In the genomic region with DNA sequence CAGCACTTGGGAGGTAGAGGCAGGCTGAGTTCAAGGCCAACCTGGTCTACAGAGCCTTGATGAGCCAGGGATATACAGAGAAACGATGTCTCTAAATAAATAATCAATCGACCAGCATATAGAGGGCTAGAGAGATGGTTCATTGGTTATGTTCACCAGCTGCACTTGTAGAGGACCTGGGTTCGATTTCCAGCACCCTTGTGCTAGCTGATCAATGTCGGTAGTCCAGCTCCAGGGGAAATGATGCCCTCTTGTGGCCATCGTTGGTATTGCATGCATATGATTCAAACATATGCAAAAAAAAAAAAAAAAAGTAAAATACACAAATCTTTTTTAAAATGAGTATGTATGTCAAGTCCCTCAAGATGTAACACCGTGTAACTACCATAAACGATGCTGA, we compare ENCODE assay signal across 10 mouse cellular contexts. TPM values are rescaled to one million over a fixed set of nuclear protein-coding genes. Genes with fewer than 3 reads are reported as not detected.
A peak's percentile ranks its signal among the peaks of the same experiment; 100 is the strongest.
DNase-seq lines count a peak whose midpoint lies in the region; ATAC-seq and TF ChIP-seq lines count a peak whose summit lies in the region.
"Had no signal": no experiment of that assay in that cellular context is flagged by ENCODE, and none has a peak within 500 bp of the region (broad histone marks: within the 10 kb centered on the region; RNA-seq: fewer than 3 reads in every experiment).

No protein-coding gene starts in this region.

- peak overlapping the region; percentile 83 for H3K4me3 ChIP-seq in cortical plate, adult 2 months (ENCODE audit: insufficient read depth, low read length)
- H3K4me3 ChIP-seq in heart, embryonic 15.5 days = peak overlapping the region; percentile 72
- peak overlapping the region; percentile 84 for H3K4me3 ChIP-seq in midbrain, embryonic 11.5 days (ENCODE audit: low read depth, low read length)
- no peak overlapping the region for H3K4me3 ChIP-seq in stomach, postnatal 0 days (ENCODE audit: low read depth, low read length)

- ATAC-seq in heart, embryonic 15.5 days (replicated peaks; ENCODE audit: insufficient number of reproducible peaks, insufficient read depth, low FRiP score, low read depth) = no peak
- ATAC-seq in midbrain, embryonic 11.5 days (ENCODE audit: low FRiP score) = no peak
- no peak for ATAC-seq in stomach, postnatal 0 days (ENCODE audit: low FRiP score, low TSS enrichment)

- peak; percentile 67 for TF ChIP-seq CTCF in cortical plate, adult 2 months (IDR thresholded peaks at IDR 0.05; ENCODE audit: extremely low read depth, insufficient read depth, low read length)
- peak; percentile 82 for TF ChIP-seq CTCF in stomach, postnatal 0 days (IDR thresholded peaks at IDR 0.05; ENCODE audit: low read depth)

- 0 out of 2 replicates have a peak, but pooled peaks cover 5% of the 10 kb centered on the region for H3K27me3 ChIP-seq in heart, embryonic 15.5 days
- no peaks in the 10 kb centered on the region for H3K27me3 ChIP-seq in midbrain, embryonic 11.5 days (ENCODE audit: control insufficient read depth, insufficient read depth, low read length)
- no peaks in the 10 kb centered on the region for H3K27me3 ChIP-seq in stomach, postnatal 0 days (ENCODE audit: control insufficient read depth, insufficient read depth, low read length)

- no peak for TF ChIP-seq POLR2A in cortical plate, adult 2 months (IDR thresholded peaks at IDR 0.05; ENCODE audit: extremely low read depth, insufficient read depth, low read length)

- H3K27ac ChIP-seq in cortical plate, adult 2 months (ENCODE audit: insufficient read depth, low read length) = peak overlapping the region; percentile 96
- H3K27ac ChIP-seq in heart, embryonic 15.5 days = no peak overlapping the region
- H3K27ac ChIP-seq in midbrain, embryonic 11.5 days (ENCODE audit: low read depth, low read length) = no peak overlapping the region
- H3K27ac ChIP-seq in stomach, postnatal 0 days (replicated peaks) = peak overlapping the region; percentile 92; the same call in 1 of the 2 replicates

- H3K4me1 ChIP-seq in cortical plate, adult 2 months (ENCODE audit: control insufficient read depth, insufficient read depth, low read length) = no peaks in the 10 kb centered on the region
- peaks cover 14% of the 10 kb centered on the region; the same call in 1 of the 2 replicates for H3K4me1 ChIP-seq in heart, embryonic 15.5 days (replicated peaks)
- peaks cover 2% of the 10 kb centered on the region; the same call in 1 of the 2 replicates for H3K4me1 ChIP-seq in midbrain, embryonic 11.5 days (ENCODE audit: control insufficient read depth, insufficient read depth, low read length)
- no peaks in the 10 kb centered on the region for H3K4me1 ChIP-seq in stomach, postnatal 0 days (replicated peaks; ENCODE audit: control insufficient read depth, insufficient read depth)

- H3K9me3 ChIP-seq in heart, embryonic 15.5 days (replicated peaks) = no peaks in the 10 kb centered on the region
- no peaks in the 10 kb centered on the region for H3K9me3 ChIP-seq in midbrain, embryonic 11.5 days (ENCODE audit: control insufficient read depth, low read length)
- no peaks in the 10 kb centered on the region for H3K9me3 ChIP-seq in stomach, postnatal 0 days (ENCODE audit: control insufficient read depth, low read length)

- peak overlapping the region; percentile 94 for H3K4me2 ChIP-seq in heart, embryonic 15.5 days
- no peak overlapping the region for H3K4me2 ChIP-seq in midbrain, embryonic 11.5 days
- no peak overlapping the region; the same call in 1 of the 2 replicates for H3K4me2 ChIP-seq in stomach, postnatal 0 days (replicated peaks; ENCODE audit: low read depth)

- TF ChIP-seq EP300 in stomach, postnatal 0 days (optimal IDR thresholded peaks at IDR 0.05) = no peak

- H3K9ac ChIP-seq in heart, embryonic 15.5 days = no peak overlapping the region
- no peak overlapping the region for H3K9ac ChIP-seq in midbrain, embryonic 11.5 days (ENCODE audit: low read length)
- no peak overlapping the region for H3K9ac ChIP-seq in stomach, postnatal 0 days (ENCODE audit: low read length)

- H3K36me3 ChIP-seq in heart, embryonic 15.5 days = no peaks in the 10 kb centered on the region
- H3K36me3 ChIP-seq in midbrain, embryonic 11.5 days (ENCODE audit: control insufficient read depth, insufficient read depth, low read length) = no peaks in the 10 kb centered on the region
- no peaks in the 10 kb centered on the region for H3K36me3 ChIP-seq in stomach, postnatal 0 days (ENCODE audit: control insufficient read depth, insufficient read depth, low read length)

- 14% methylated on average over 7 of the region's 7 CpGs for WGBS in heart, embryonic 15.5 days
- 20% methylated on average over 7 of the region's 7 CpGs for WGBS in midbrain, embryonic 11.5 days
- WGBS in stomach, postnatal 0 days = 16% methylated on average over 7 of the region's 7 CpGs

- DNase-seq in adrenal gland, postnatal 10 days = peak; percentile 77
- no peak for DNase-seq in adrenal gland, adult 8-10 months
- peak; percentile 76 for DNase-seq in ES-CJ7 (ENCODE audit: low read depth, low spot score)
- DNase-seq in layer of hippocampus, postnatal 10 days (ENCODE audit: low spot score in 2 of 2) = peak; percentile 65 to 73
- peak; percentile 95 for DNase-seq in midbrain, embryonic 11.5 days (ENCODE audit: low spot score, missing footprints)
- DNase-seq in stomach, postnatal 0 days (ENCODE audit: low spot score) = peak; percentile 71

RNA-seq across cellular contexts. Expression of gene Atp9a, which starts 0.4 kb away (rescaled TPM):
- 10 to 100 TPM; 72.1 to 76.7 TPM for total RNA-seq in adrenal gland, postnatal 10 days (2021)
- total RNA-seq in adrenal gland, adult 8-10 months (2022) = 100 to 1,000 TPM in 2 of 4 experiments, 10 to 100 TPM in 2; 82.4 to 126 (median 105) TPM
- polyA plus RNA-seq in cortical plate, adult 2 months (2012; rRNA removed) = 272 and 279 TPM in 2 replicates
- polyA plus RNA-seq in heart, embryonic 15.5 days (2015; fragmentation: Nextera tagmentation; extraction: Ambion mirVana) = 13.8 and 20.1 TPM in 2 replicates
- total RNA-seq in layer of hippocampus, postnatal 10 days (2021) = 100 to 1,000 TPM; 426 to 444 TPM
- polyA plus RNA-seq in midbrain, embryonic 11.5 days (2014; fragmentation: Nextera tagmentation; extraction: Ambion mirVana) = 14.6 and 16.8 TPM in 2 replicates
- polyA plus RNA-seq in stomach, postnatal 0 days (2015; fragmentation: Nextera tagmentation; extraction: Ambion mirVana) = 24.1 and 29.2 TPM in 2 replicates

RNA-seq across cellular contexts. Expression of gene Sall4, which starts 25.1 kb away (rescaled TPM):
- total RNA-seq in adrenal gland, postnatal 10 days (2021) = under 1 TPM; 0.12 TPM
- total RNA-seq in adrenal gland, adult 8-10 months (2022) = under 1 TPM in 1 of 4 experiments, not detected in 3; 0.44 TPM
- polyA plus RNA-seq in cortical plate, adult 2 months (2012; rRNA removed) = 0.06 TPM in 2 replicates
- 0.87 and 1.0 TPM in 2 replicates for polyA plus RNA-seq in heart, embryonic 15.5 days (2015; fragmentation: Nextera tagmentation; extraction: Ambion mirVana)
- under 1 TPM; 0.13 to 0.23 TPM for total RNA-seq in layer of hippocampus, postnatal 10 days (2021)
- polyA plus RNA-seq in midbrain, embryonic 11.5 days (2014; fragmentation: Nextera tagmentation; extraction: Ambion mirVana) = 33.9 and 37.2 TPM in 2 replicates
- polyA plus RNA-seq in stomach, postnatal 0 days (2015; fragmentation: Nextera tagmentation; extraction: Ambion mirVana) = 0.05 and 0.18 TPM in 2 replicates
- total RNA-seq: hematopoietic stem cell, adult 5-6 weeks had no signal
- polyA plus RNA-seq: C2C12 had no signal

Comparison
In these comparisons a context has a peak if more than half of its experiments do, and no peak if none do; other contexts are left out.
1. H3K27ac ChIP-seq: peak in cortical plate, adult 2 months (single experiment) and stomach, postnatal 0 days (single experiment); none in heart, embryonic 15.5 days (single experiment) and midbrain, embryonic 11.5 days (single experiment).
2. RNA of gene Sall4, which starts 25.1 kb away (polyA plus RNA-seq): 33.9 to 37.2 TPM in midbrain, embryonic 11.5 days; 0.87 to 1.0 TPM in heart, embryonic 15.5 days, 0.06 TPM in cortical plate, adult 2 months and 0.05 to 0.18 TPM in stomach, postnatal 0 days; every median in the first group is over 10 times any median in the second.